ENCODE assay signal across 15 mouse cellular contexts in the genomic region with DNA sequence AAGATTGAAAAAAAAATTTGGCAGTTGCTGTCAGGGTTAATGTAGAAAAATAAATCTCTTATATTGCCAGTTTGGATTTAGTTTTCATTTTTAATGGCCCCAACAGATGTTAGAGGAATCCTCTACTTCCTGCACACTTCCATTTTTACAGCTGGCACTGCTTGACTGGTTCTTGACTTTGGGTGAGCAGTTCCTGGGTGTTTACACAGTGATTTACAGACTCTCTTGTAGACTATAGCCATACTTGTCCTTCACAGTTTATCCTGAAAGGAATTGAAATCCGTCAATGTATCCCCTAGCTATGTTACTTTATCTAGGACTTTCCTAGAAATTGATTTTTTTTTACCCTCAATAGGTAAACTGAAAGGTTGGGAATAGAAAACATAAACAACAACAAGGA.
"Had no signal": no experiment of that assay in that cellular context is flagged by ENCODE, and none has a peak within 500 bp of the region (broad histone marks: within the 10 kb centered on the region; RNA-seq: fewer than 3 reads in every experiment).

No protein-coding gene starts in this region.

- H3K4me3 ChIP-seq: lung, embryonic 15.5 days; midbrain, embryonic 12.5 days; midbrain, embryonic 15.5 days; neural tube, embryonic 12.5 days; stomach, embryonic 15.5 days had no signal

- DNase-seq: lung, adult 18-20 months; lung, postnatal 14 days; lung, postnatal 36 days; right cerebral cortex, postnatal 14 days; thymus, adult 2 months; thymus, postnatal 25 days; thymus, postnatal 4 days had no signal

- H3K9ac ChIP-seq: liver, embryonic 14.5 days; lung, embryonic 15.5 days; midbrain, embryonic 12.5 days; midbrain, embryonic 15.5 days; neural tube, embryonic 12.5 days; stomach, embryonic 15.5 days had no signal

- H3K4me2 ChIP-seq: lung, embryonic 15.5 days; midbrain, embryonic 12.5 days; midbrain, embryonic 15.5 days; neural tube, embryonic 12.5 days; stomach, embryonic 15.5 days had no signal

- H3K27me3 ChIP-seq: lung, embryonic 15.5 days; midbrain, embryonic 12.5 days; midbrain, embryonic 15.5 days; neural tube, embryonic 12.5 days; stomach, embryonic 15.5 days had no signal

- H3K4me1 ChIP-seq: lung, embryonic 15.5 days; midbrain, embryonic 12.5 days; midbrain, embryonic 15.5 days; neural tube, embryonic 12.5 days; stomach, embryonic 15.5 days had no signal

- H3K9me3 ChIP-seq: lung, embryonic 15.5 days; midbrain, embryonic 12.5 days; midbrain, embryonic 15.5 days; neural tube, embryonic 12.5 days; stomach, embryonic 15.5 days had no signal

- ATAC-seq: lung, postnatal 0 days; midbrain, embryonic 15.5 days had no signal

- H3K36me3 ChIP-seq: lung, embryonic 15.5 days; midbrain, embryonic 12.5 days; midbrain, embryonic 15.5 days; neural tube, embryonic 12.5 days; stomach, embryonic 15.5 days had no signal

- H3K27ac ChIP-seq: liver, embryonic 14.5 days; lung, embryonic 15.5 days; midbrain, embryonic 12.5 days; midbrain, embryonic 15.5 days; neural tube, embryonic 12.5 days; stomach, embryonic 15.5 days; stomach, postnatal 0 days had no signal
